Mouse (Mus musculus) left cerebral cortex, adult 6 months (tissue): ENCODE measurements around the gene Gm49345. TPM values are rescaled to one million over a fixed set of nuclear protein-coding genes. Genes with fewer than 3 reads are reported as not detected.

ENCODE experiments used
- long read RNA-seq, 2 experiments: library from polyadenylated mRNA; unstranded; transcript quantifications; one replicate each; pipeline ENCODE4 v2.0.0; 2019 to 2020
- polyA plus RNA-seq: library from polyadenylated mRNA; unstranded; fragments of <200 nt; fragmentation: Nextera tagmentation; gene quantifications from 2 replicates; pipeline ENCODE4 v1.2.3, GENCODE M21; 2021

Gm49345 gene
- 1.6 and 1.7 TPM in 2 replicates for polyA plus RNA-seq
- long read RNA-seq, experiment 1, partial matches to known transcripts: 1 of 2 reads
- long read RNA-seq, experiment 1, other reads (novel, unspliced or antisense): 1 of 2 reads
- long read RNA-seq, experiment 2: 0 reads

DNA sequence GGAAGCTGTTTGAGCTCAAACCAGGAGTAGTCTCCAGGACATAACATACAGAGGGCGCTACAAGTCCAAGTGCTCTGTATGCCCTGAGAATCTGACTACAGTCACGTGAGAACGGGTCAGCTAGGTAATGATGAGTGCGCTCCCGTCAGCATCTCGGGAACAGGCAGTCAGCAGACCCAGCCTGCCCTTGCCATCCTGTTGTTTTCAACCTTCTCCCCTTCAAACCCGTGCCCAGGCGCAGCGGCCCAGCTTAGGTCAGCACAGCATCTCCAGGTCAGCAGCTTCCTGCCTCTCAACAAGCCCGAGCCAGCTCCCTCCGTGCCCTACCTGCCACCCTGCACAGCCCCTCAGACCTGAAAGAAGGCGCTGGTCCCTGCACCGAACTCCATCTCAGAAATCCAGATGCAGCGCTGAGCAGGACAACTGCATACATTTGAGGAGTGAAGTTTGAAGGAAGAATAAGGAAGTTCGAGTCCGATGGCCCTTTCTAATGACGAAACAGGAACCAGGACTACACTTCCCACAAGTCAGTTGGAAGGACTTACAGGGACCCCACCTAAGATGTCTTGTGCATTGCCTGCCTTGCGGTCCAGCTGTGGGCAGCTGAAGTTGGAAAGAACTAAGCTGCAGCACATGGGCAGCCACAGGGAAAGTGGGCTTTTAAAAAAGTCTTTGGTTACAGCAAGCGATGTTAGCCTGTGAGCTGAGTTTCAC is at the start of gene Gm49345, which contains the start of gene Zfp729a:
TSS of gene Gm49345 (minus strand) at position 476 of the 714 bp plus-strand sequence.
TSS of gene Zfp729a (minus strand) at position 498 of the 714 bp plus-strand sequence.

DNA sequence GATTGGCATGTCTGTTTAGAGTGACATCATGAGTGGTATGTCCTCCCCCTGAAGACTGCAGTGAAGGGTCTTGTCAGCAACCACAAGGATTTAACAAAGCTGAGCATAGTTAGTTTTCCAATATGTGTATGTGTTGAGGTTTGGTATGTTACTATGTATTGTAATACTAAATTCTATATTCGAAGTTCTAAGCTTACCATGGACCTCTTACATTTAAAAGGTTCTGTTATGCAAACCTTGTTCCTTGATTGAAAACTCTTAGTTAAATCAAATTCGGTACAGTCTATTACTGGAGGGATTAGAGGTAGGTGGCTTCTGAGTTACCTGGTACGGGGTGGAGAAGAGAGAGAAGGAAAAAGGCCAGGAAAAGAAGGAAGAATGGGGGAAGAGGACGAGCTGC is 49.4 kb upstream of the Gm49345 start, which contains the start of gene Zfp738:
TSS of gene Zfp738 (minus strand) at position 101 of the 400 bp plus-strand sequence.

GRCm38 (mm10) chr13:67609066-67609876 is 28.3 kb downstream of the Gm49345 start, which contains the start of gene Zfp729b:
TSS of gene Zfp729b (minus strand) at chr13:67609707.

DNA sequence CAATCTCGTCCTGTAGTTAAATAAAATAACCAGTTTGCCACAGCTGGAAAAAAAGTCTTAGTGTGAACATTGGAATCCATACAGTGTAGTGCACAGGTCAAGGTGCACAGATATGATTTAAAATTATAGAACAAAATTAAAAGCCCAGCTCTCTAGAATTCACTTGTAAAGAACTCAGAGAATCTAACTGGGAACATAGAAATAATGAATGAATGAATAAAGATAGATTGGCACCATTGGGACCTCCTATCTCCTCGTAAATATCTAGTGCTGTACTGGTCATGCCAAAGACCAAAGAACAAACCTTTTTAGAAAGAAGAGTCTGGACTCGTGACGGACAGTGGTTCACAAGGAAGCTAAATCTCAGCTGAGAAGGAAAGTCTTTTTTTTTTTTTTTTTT is 83.8 kb downstream of the Gm49345 start, which contains the start of gene Zfp748:
TSS of gene Zfp748 (minus strand) at position 101 of the 400 bp plus-strand sequence.

Other genes with a start within 250 kb of the Gm49345 start
- gene Zfp429, start 237.9 kb downstream of the Gm49345 start, polyA plus RNA-seq: 1.3 and 1.5 TPM in 2 replicates
- 1.0 and 2.8 TPM in 2 replicates for gene Zfp459, start 216.4 kb downstream of the Gm49345 start, polyA plus RNA-seq
- gene Zfp874a, start 186.1 kb downstream of the Gm49345 start, polyA plus RNA-seq: 7.6 and 7.8 TPM in 2 replicates
- gene Zfp874b, start 153.5 kb downstream of the Gm49345 start, polyA plus RNA-seq: 2.6 and 7.6 TPM in 2 replicates
- 3.9 and 4.2 TPM in 2 replicates for gene Zfp58, start 137.2 kb downstream of the Gm49345 start, polyA plus RNA-seq
- gene Gm26965, start 111.6 kb downstream of the Gm49345 start, polyA plus RNA-seq: not detected in 2 replicates
- gene Zfp87, start 111.6 kb downstream of the Gm49345 start, polyA plus RNA-seq: 33.0 and 39.1 TPM in 2 replicates
- 4.1 and 5.1 TPM in 2 replicates for gene Zfp748, start 83.9 kb downstream of the Gm49345 start, polyA plus RNA-seq
- gene Zfp729b, start 28.1 kb downstream of the Gm49345 start, polyA plus RNA-seq: 2.4 and 2.8 TPM in 2 replicates
- 1.3 and 1.9 TPM in 2 replicates for gene Zfp729a, start within 50 bp of the Gm49345 start, polyA plus RNA-seq
- gene Zfp738, start 49.3 kb upstream of the Gm49345 start, polyA plus RNA-seq: 7.4 and 8.1 TPM in 2 replicates
- gene Zfp65, start 91.4 kb upstream of the Gm49345 start, polyA plus RNA-seq: 2.4 and 3.8 TPM in 2 replicates
- 3.6 and 4.3 TPM in 2 replicates for gene Zfp85, start 117.5 kb upstream of the Gm49345 start, polyA plus RNA-seq
- 1.6 and 4.5 TPM in 2 replicates for gene Zfp493, start 141.9 kb upstream of the Gm49345 start, polyA plus RNA-seq
- gene Zfp273, start 176.0 kb upstream of the Gm49345 start, polyA plus RNA-seq: 2.5 and 4.1 TPM in 2 replicates
- 10.0 and 15.8 TPM in 2 replicates for gene Gm10037, start 193.3 kb upstream of the Gm49345 start, polyA plus RNA-seq
- gene BC048507, start 225.6 kb upstream of the Gm49345 start, polyA plus RNA-seq: not detected in 2 replicates